In genomic region chr4:150707725-150708571, GRCm38 (mm10) we compare ENCODE assay signal across 9 mouse cellular contexts. TPM values are rescaled to one million over a fixed set of nuclear protein-coding genes. Genes with fewer than 3 reads are reported as not detected.
DNase-seq lines count a peak whose midpoint lies in the region; ATAC-seq and TF ChIP-seq lines count a peak whose summit lies in the region.
"Had no signal": no experiment of that assay in that cellular context is flagged by ENCODE, and none has a peak within 500 bp of the region (broad histone marks: within the 10 kb centered on the region; RNA-seq: fewer than 3 reads in every experiment).

No protein-coding gene starts in this region.

- no peak overlapping the region for H3K4me2 ChIP-seq in neural tube, embryonic 12.5 days (replicated peaks)
- H3K4me2 ChIP-seq: limb, embryonic 13.5 days had no signal

- H3K27me3 ChIP-seq in neural tube, embryonic 12.5 days (replicated peaks), result no peaks in the 10 kb centered on the region
- no peaks in the 10 kb centered on the region for H3K27me3 ChIP-seq in testis, adult 2 months (ENCODE audit: control insufficient read depth, insufficient read depth, low read length)
- H3K27me3 ChIP-seq: limb, embryonic 13.5 days had no signal

- DNase-seq in adrenal gland, adult (ENCODE audit: inconsistent age in 2 of 2, low spot score in 1 of 2), result peak; percentile 47 to 77
- no peak for DNase-seq in adrenal gland, adult 8-10 months
- no peak for DNase-seq in neural tube, embryonic 10.5 days (ENCODE audit: extremely low spot score, low spot score)
- DNase-seq in kidney, postnatal 10 days, result peak; percentile 90
- no peak for DNase-seq in layer of hippocampus, postnatal 36 days

- peaks cover 26% of the 10 kb centered on the region for H3K4me1 ChIP-seq in neural tube, embryonic 12.5 days
- peaks cover 6% of the 10 kb centered on the region for H3K4me1 ChIP-seq in testis, adult 2 months (ENCODE audit: control insufficient read depth, insufficient read depth, low read length)

- 69% methylated on average over 20 of the region's 20 CpGs for WGBS in neural tube, embryonic 12.5 days

- no peak overlapping the region for H3K4me3 ChIP-seq in neural tube, embryonic 12.5 days
- H3K4me3 ChIP-seq in testis, adult 2 months (ENCODE audit: control insufficient read depth, low read depth, low read length), result no peak overlapping the region
- H3K4me3 ChIP-seq: limb, embryonic 13.5 days had no signal

- H3K9me3 ChIP-seq in neural tube, embryonic 12.5 days, result no peaks in the 10 kb centered on the region

- no peak overlapping the region; the same call in 1 of the 2 replicates for H3K27ac ChIP-seq in neural tube, embryonic 12.5 days
- peak overlapping the region; percentile 64 for H3K27ac ChIP-seq in testis, adult 2 months (ENCODE audit: control insufficient read depth, insufficient read depth, low read depth, low read length)
- H3K27ac ChIP-seq: limb, embryonic 13.5 days had no signal

- ATAC-seq in neural tube, embryonic 12.5 days (ENCODE audit: low FRiP score, low read depth), result peak; percentile 37; the same call in 1 of the 2 replicates
- no peak for ATAC-seq in monocyte, adult 5-6 weeks (replicated peaks; ENCODE audit: insufficient number of reproducible peaks, low FRiP score, low TSS enrichment, poor library complexity, severe bottlenecking)

- H3K36me3 ChIP-seq in neural tube, embryonic 12.5 days, result no peaks in the 10 kb centered on the region
- H3K36me3 ChIP-seq in testis, adult 2 months (ENCODE audit: control insufficient read depth, insufficient read depth, low read length), result no peaks in the 10 kb centered on the region
- H3K36me3 ChIP-seq: limb, embryonic 13.5 days had no signal

- H3K9ac ChIP-seq in neural tube, embryonic 12.5 days, result no peak overlapping the region
- H3K9ac ChIP-seq: limb, embryonic 13.5 days had no signal

- no peak for TF ChIP-seq POLR2A in testis, adult 2 months (IDR thresholded peaks at IDR 0.05; ENCODE audit: control insufficient read depth, low read depth, low read length)

- no peak for TF ChIP-seq CTCF in testis, adult 2 months (IDR thresholded peaks at IDR 0.05; ENCODE audit: control insufficient read depth, insufficient read depth, insufficient replicate concordance, low read depth, low read length)

RNA-seq across cellular contexts. Expression of gene Slc45a1, which starts 56.0 kb away (rescaled TPM):
- 1 to 10 TPM in 3 of 4 experiments, under 1 TPM in 1; 0.70 to 1.4 (median 1.2) TPM for total RNA-seq in adrenal gland, adult 8-10 months (2022)
- 16.6 and 21.0 TPM in 2 replicates for polyA plus RNA-seq in neural tube, embryonic 12.5 days (2016; fragmentation: Nextera tagmentation; extraction: Ambion mirVana)
- polyA plus RNA-seq in testis, adult 2 months (2012; rRNA removed), result 0.37 and 0.42 TPM in 2 replicates
- 10 to 100 TPM; 35.0 to 36.2 TPM for total RNA-seq in layer of hippocampus, postnatal 36 days (2021)
- not detected in 3 replicates for total RNA-seq in monocyte, adult 5-6 weeks (2017)

Comparison
In these comparisons a context has a peak if more than half of its experiments do, and no peak if none do; other contexts are left out.
1. DNase-seq: peak in adrenal gland, adult (2 of 2) and kidney, postnatal 10 days (single experiment); none in adrenal gland, adult 8-10 months (single experiment), neural tube, embryonic 10.5 days (single experiment) and layer of hippocampus, postnatal 36 days (0 of 2).
2. RNA of gene Slc45a1, which starts 56.0 kb away (total RNA-seq): 35.0 to 36.2 TPM in layer of hippocampus, postnatal 36 days; 0.70 to 1.4 TPM in adrenal gland, adult 8-10 months and not detected in monocyte, adult 5-6 weeks; every median in the first group is over 10 times any median in the second.